Mouse (Mus musculus) liver, postnatal 0 days (tissue): ENCODE data around the gene Tma7.

ENCODE experiments used
- CTCF ChIP-seq: sonication (generic); IDR thresholded peaks from 2 replicates; pipeline ENCODE4 v1.5.1; 2016; ENCODE audit warnings: antibody characterized with exemption, low read depth
- EP300 ChIP-seq: IDR thresholded peaks from 2 replicates; pipeline ENCODE4 v1.6.1; 2016; ENCODE audit warnings: antibody characterized with exemption, low read depth, mild to moderate bottlenecking

GRCm38 (mm10) chr9:109120956-109121355 is 38.6 kb upstream of the Tma7 start:
- TF ChIP-seq CTCF, result no peak
- no peak for TF ChIP-seq EP300
